Mouse (Mus musculus) frontal cortex, adult (tissue): ENCODE data around the gene Ppm1f.

ENCODE experiments used
- ATAC-seq: cut with Nextera tagmentation; 2 replicates; pipeline ENCODE4 v1.9.2; 2017; ENCODE audit warnings: mild to moderate bottlenecking, moderate library complexity, mixed read lengths; ENCODE audit not compliant: low TSS enrichment

Ppm1f gene

GRCm38 (mm10) chr16:16911641-16912597, 15.7 kb downstream of the Ppm1f start:
- ATAC-seq, result peak; percentile 41

GRCm38 (mm10) chr16:16913440-16913839, 17.2 kb downstream of the Ppm1f start:
- ATAC-seq, result peak; percentile 60

GRCm38 (mm10) chr16:16918441-16919117, 22.3 kb downstream of the Ppm1f start:
- peak; percentile 82 for ATAC-seq

- ATAC-seq, result peak; percentile 35
Measured at GRCm38 (mm10) chr16:16921021-16921435, 24.8 kb downstream of the Ppm1f start.

- no peak for ATAC-seq
Measured at GRCm38 (mm10) chr16:16924481-16924880, 28.2 kb downstream of the Ppm1f start.

GRCm38 (mm10) chr16:16926536-16926935, 30.3 kb downstream of the Ppm1f start:
- ATAC-seq, result peak; percentile 32

- ATAC-seq, result peak; percentile 50
Measured at GRCm38 (mm10) chr16:16928908-16929307, 32.6 kb downstream of the Ppm1f start.

GRCm38 (mm10) chr16:16930326-16930725, 34.1 kb downstream of the Ppm1f start:
- peak; percentile 0; the same call in 1 of the 2 replicates for ATAC-seq

- peak; percentile 78 for ATAC-seq
Measured at GRCm38 (mm10) chr16:16930810-16931296, 34.6 kb downstream of the Ppm1f start.

GRCm38 (mm10) chr16:16939543-16939942, 43.3 kb downstream of the Ppm1f start:
- ATAC-seq, result no peak

- ATAC-seq, result no peak
Measured at GRCm38 (mm10) chr16:16941078-16941477, 44.8 kb downstream of the Ppm1f start.

GRCm38 (mm10) chr16:16958575-16958974, 62.3 kb downstream of the Ppm1f start:
- no peak for ATAC-seq

GRCm38 (mm10) chr16:16959907-16960306, 63.6 kb downstream of the Ppm1f start:
- ATAC-seq, result peak; percentile 78

- ATAC-seq, result no peak
Measured at GRCm38 (mm10) chr16:16965149-16965548, 68.9 kb downstream of the Ppm1f start.

GRCm38 (mm10) chr16:16966290-16966689, 70.0 kb downstream of the Ppm1f start:
- ATAC-seq, result no peak
